8 mouse cellular contexts compared by ENCODE assay signal in the genomic region with DNA sequence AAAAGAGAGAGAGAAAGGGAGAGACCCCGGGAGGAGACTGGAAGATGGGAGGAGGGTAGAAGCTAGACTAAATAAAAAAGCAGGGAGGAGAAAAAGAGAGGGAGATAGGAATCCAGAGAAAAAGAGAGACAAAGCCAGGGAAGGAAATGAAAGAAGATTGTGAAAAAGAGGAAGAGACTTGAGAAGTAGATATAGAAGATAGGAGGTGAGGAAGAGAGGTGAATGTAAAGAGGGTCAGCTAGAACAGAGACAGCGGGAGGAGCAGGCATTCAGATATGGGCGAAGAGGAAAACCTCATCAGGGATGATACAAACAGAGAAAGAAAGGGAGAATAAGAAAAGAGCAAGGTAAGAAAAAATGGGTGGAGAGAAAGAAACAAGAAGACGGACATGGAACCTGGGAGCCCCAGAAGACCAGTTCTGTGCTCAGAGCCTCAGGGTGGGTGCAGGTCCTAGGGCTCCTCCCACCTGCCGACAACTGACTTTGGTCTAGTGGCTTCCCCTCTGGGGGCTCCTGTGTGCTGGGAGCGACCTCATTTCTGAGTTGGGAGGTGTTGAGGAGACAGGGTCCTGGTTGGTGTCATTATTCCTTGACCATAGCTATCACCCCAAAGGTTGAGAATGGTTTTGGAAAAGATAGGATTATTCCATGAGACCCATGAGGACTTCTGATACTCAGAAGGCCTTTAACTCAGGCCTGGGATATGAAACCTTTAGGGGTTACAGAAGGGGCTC. TPM values are rescaled to one million over a fixed set of nuclear protein-coding genes. Genes with fewer than 3 reads are reported as not detected.
DNase-seq lines count a peak whose midpoint lies in the region; ATAC-seq and TF ChIP-seq lines count a peak whose summit lies in the region.

No protein-coding gene starts in this region.

- WGBS in thymus, adult 2 months = 19% methylated on average over 6 of the region's 6 CpGs
- WGBS in intestine, embryonic 15.5 days = 6% methylated on average over 6 of the region's 6 CpGs

- H3K27ac ChIP-seq in thymus, adult 2 months (ENCODE audit: control insufficient read depth, insufficient read depth, low read length) = no peak overlapping the region
- peak overlapping the region; percentile 98 for H3K27ac ChIP-seq in intestine, embryonic 15.5 days

- peak overlapping the region; percentile 79 for H3ac ChIP-seq in myocyte (ENCODE audit: control insufficient read depth, insufficient read length)

- ATAC-seq in intestine, embryonic 15.5 days = no peak

- H3K9me3 ChIP-seq in intestine, embryonic 15.5 days = no peaks in the 10 kb centered on the region

- peak; percentile 56 for DNase-seq in cerebellum, adult 11-12 months
- no peak for DNase-seq in cerebellum, postnatal 4 days (ENCODE audit: low spot score in 2 of 2)
- DNase-seq in thymus, adult 2 months = no peak
- DNase-seq in thymus, postnatal 25 days = no peak
- no peak for DNase-seq in Muller cell, postnatal 12 days (ENCODE audit: inconsistent ontology term)
- no peak for DNase-seq in spleen, postnatal 4 days (ENCODE audit: low spot score in 2 of 2)

- H3K79me2 ChIP-seq in myocyte (ENCODE audit: control insufficient read depth, insufficient read depth) = peaks cover 81% of the 10 kb centered on the region

- 0 out of 2 replicates have a peak overlapping the region, but pooled peaks have one; percentile 16 for H3K4me3 ChIP-seq in thymus, adult 2 months (ENCODE audit: control insufficient read depth, insufficient read depth, low read length)
- H3K4me3 ChIP-seq in intestine, embryonic 15.5 days (replicated peaks) = peak overlapping the region; percentile 72
- H3K4me3 ChIP-seq in myocyte = peak overlapping the region; percentile 98

- TF ChIP-seq CTCF in thymus, adult 2 months (IDR thresholded peaks at IDR 0.05; ENCODE audit: borderline replicate concordance, control insufficient read depth, extremely low read depth, insufficient read depth, low read length, poor library complexity) = no peak

- peak overlapping the region; percentile 74 for H3K9ac ChIP-seq in intestine, embryonic 15.5 days

- H3K36me3 ChIP-seq in thymus, adult 2 months (ENCODE audit: control insufficient read depth, insufficient read depth, low read length) = no peaks in the 10 kb centered on the region
- H3K36me3 ChIP-seq in intestine, embryonic 15.5 days = peaks cover 4% of the 10 kb centered on the region; the same call in 1 of the 2 replicates
- H3K36me3 ChIP-seq in myocyte (ENCODE audit: control insufficient read depth, insufficient read depth) = peaks cover 22% of the 10 kb centered on the region

- no peaks in the 10 kb centered on the region; the same call in 1 of the 2 replicates for H3K27me3 ChIP-seq in thymus, adult 2 months (ENCODE audit: control insufficient read depth, insufficient read depth, low read length)
- H3K27me3 ChIP-seq in intestine, embryonic 15.5 days (replicated peaks) = no peaks in the 10 kb centered on the region
- no peaks in the 10 kb centered on the region for H3K27me3 ChIP-seq in myocyte (ENCODE audit: control insufficient read depth, insufficient read depth, insufficient read length)

- peaks cover 16% of the 10 kb centered on the region for H3K4me1 ChIP-seq in thymus, adult 2 months (replicated peaks; ENCODE audit: control insufficient read depth, insufficient read depth, low read length)
- H3K4me1 ChIP-seq in intestine, embryonic 15.5 days (replicated peaks) = peaks cover 14% of the 10 kb centered on the region

- peak overlapping the region; percentile 81 for H3K4me2 ChIP-seq in intestine, embryonic 15.5 days (replicated peaks)
- peak overlapping the region; percentile 78 for H3K4me2 ChIP-seq in myocyte (ENCODE audit: low read depth)

- TF ChIP-seq POLR2A in thymus, adult 2 months (IDR thresholded peaks at IDR 0.05; ENCODE audit: control insufficient read depth, extremely low read depth, insufficient read depth, low read length, poor library complexity) = no peak
- TF ChIP-seq POLR2A in myocyte (IDR thresholded peaks at IDR 0.05; ENCODE audit: insufficient read length, low read depth) = no peak

TF ChIP-seq in myocyte, 11 proteins besides CTCF, POLR2A, EP300 and RAD21:
- TF ChIP-seq SRF (IDR thresholded peaks at IDR 0.05; ENCODE audit: control insufficient read depth, insufficient read length, low read depth) = no peak
- no peak for TF ChIP-seq REST (IDR thresholded peaks at IDR 0.05; ENCODE audit: insufficient read depth, insufficient read length)
- TF ChIP-seq TCF12 (IDR thresholded peaks at IDR 0.05; ENCODE audit: insufficient read depth, poor library complexity, severe bottlenecking) = no peak
- no peak for TF ChIP-seq MYOG (IDR thresholded peaks at IDR 0.05; ENCODE audit: control insufficient read depth in 1 of 3, insufficient read depth in 1 of 3, insufficient read length in 2 of 3, low read depth in 2 of 3)
- no peak for TF ChIP-seq TCF3 (IDR thresholded peaks at IDR 0.05; ENCODE audit: insufficient read length, low read depth)
- no peak for TF ChIP-seq MAX (IDR thresholded peaks at IDR 0.05; ENCODE audit: low read depth)
- TF ChIP-seq E2F4 (IDR thresholded peaks at IDR 0.05; ENCODE audit: insufficient read depth) = no peak
- no peak for TF ChIP-seq POLR2AphosphoS2 (IDR thresholded peaks at IDR 0.05; ENCODE audit: insufficient read length, low read depth)
- no peak for TF ChIP-seq CEBPB (IDR thresholded peaks at IDR 0.05; ENCODE audit: insufficient read depth, poor library complexity, severe bottlenecking)
- no peak for TF ChIP-seq MYOD1 (IDR thresholded peaks at IDR 0.05; ENCODE audit: control insufficient read depth in 1 of 3, insufficient read length in 2 of 3, low read depth in 2 of 3)
- TF ChIP-seq USF1 (IDR thresholded peaks at IDR 0.05; ENCODE audit: low read depth) = no peak

RNA-seq across cellular contexts. Expression of a gene that starts 2.3 kb away (rescaled TPM):
- polyA plus RNA-seq in thymus, adult 2 months (2012; rRNA removed) = 11.3 and 14.9 TPM in 2 replicates
- 18.7 and 23.7 TPM in 2 replicates for polyA plus RNA-seq in intestine, embryonic 15.5 days (2015; fragmentation: Nextera tagmentation; extraction: Ambion mirVana)
- polyA plus RNA-seq in myocyte (2012; fragmentation: generic; extraction: Trizol) = 5.2 TPM

RNA-seq across cellular contexts. Expression of a gene that starts 25.8 kb away (rescaled TPM):
- 0.33 and 0.50 TPM in 2 replicates for polyA plus RNA-seq in thymus, adult 2 months (2012; rRNA removed)
- 0.57 and 0.83 TPM in 2 replicates for polyA plus RNA-seq in intestine, embryonic 15.5 days (2015; fragmentation: Nextera tagmentation; extraction: Ambion mirVana)
- polyA plus RNA-seq in myocyte (2012; fragmentation: generic; extraction: Trizol) = 4.0 TPM

RNA-seq across cellular contexts. Expression of a gene that starts 54.5 kb away (rescaled TPM):
- 0.50 and 0.74 TPM in 2 replicates for polyA plus RNA-seq in thymus, adult 2 months (2012; rRNA removed)
- 0.28 and 0.40 TPM in 2 replicates for polyA plus RNA-seq in intestine, embryonic 15.5 days (2015; fragmentation: Nextera tagmentation; extraction: Ambion mirVana)
- not detected for polyA plus RNA-seq in myocyte (2012; fragmentation: generic; extraction: Trizol)

RNA-seq across cellular contexts. Expression of a gene that starts 58.4 kb away (rescaled TPM):
- 0.18 and 0.73 TPM in 2 replicates for polyA plus RNA-seq in thymus, adult 2 months (2012; rRNA removed)
- 0.33 and 0.53 TPM in 2 replicates for polyA plus RNA-seq in intestine, embryonic 15.5 days (2015; fragmentation: Nextera tagmentation; extraction: Ambion mirVana)
- polyA plus RNA-seq in myocyte (2012; fragmentation: generic; extraction: Trizol) = not detected

RNA-seq across cellular contexts. Expression of a gene that starts 58.4 kb away (rescaled TPM):
- not detected in 2 replicates for polyA plus RNA-seq in thymus, adult 2 months (2012; rRNA removed)
- not detected in 2 replicates for polyA plus RNA-seq in intestine, embryonic 15.5 days (2015; fragmentation: Nextera tagmentation; extraction: Ambion mirVana)
- polyA plus RNA-seq in myocyte (2012; fragmentation: generic; extraction: Trizol) = not detected

Comparison
In these comparisons a context has a peak if more than half of its experiments do, and no peak if none do; other contexts are left out.
1. H3K4me3 ChIP-seq: peak in every context shown above with its lines; median percentile 98 in myocyte; 72 in intestine, embryonic 15.5 days; 16 in thymus, adult 2 months.